Mouse (Mus musculus) heart, adult 8-10 months (tissue): ENCODE results near the gene Dennd2a. TPM values are rescaled to one million over a fixed set of nuclear protein-coding genes. Genes with fewer than 3 reads are reported as not detected.
"Not testable (repeated sequence)": the region's sequence is repeated elsewhere in the genome, so short reads cannot be mapped to it uniquely, and the experiment has no call there.

Experiments
- DNase-seq: peaks from one replicate; pipeline ENCODE4 v3.0.0; 2022; ENCODE audit warnings: low spot score
- total RNA-seq, 4 experiments: library from RNA; stranded (reverse); gene quantifications; 2 replicates each; pipeline ENCODE4 v1.2.4; 2022

Dennd2a gene
- total RNA-seq, 4 experiments from 2014 or later = 4.6 to 6.4 (median 5.7) TPM

DNA sequence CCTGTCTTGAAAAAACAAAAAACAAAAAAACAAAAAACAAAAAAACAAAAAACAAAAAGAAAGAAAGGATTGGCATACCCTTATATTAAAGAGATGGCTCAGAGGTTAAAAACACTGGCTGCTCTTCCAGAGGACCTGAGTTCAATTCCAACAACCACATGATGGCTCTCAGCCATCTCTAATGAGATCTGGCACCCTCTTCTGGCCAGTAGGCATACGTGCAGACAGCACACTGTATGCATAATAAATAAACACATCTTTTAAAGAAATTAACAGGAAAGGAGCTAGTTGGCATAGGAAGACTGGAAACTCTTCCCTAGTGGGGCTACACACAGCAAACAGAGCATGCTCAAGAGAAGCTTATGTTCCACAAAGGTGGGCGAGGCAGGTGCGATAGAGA is 106.6 kb downstream of the Dennd2a start:
- no peak for DNase-seq

DNA sequence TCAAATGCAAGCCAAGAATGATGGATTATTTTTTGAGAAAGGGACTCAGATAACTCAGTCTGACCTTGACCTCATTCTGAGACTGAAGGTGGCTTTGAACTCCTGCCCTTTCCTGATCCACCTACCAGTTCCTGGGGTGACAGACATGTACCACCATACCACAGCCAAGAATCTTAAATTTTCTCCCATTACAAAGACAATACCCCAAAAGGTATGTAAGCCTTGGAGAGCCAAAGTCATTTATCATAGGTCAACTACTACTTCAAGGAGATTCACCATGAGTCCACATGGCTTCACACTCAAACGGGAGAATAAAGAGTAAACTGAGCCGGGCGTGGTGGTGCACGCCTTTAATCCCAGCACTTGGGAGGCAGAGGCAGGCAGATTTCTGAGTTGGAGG is 107.1 kb downstream of the Dennd2a start:
- DNase-seq = no peak

DNA sequence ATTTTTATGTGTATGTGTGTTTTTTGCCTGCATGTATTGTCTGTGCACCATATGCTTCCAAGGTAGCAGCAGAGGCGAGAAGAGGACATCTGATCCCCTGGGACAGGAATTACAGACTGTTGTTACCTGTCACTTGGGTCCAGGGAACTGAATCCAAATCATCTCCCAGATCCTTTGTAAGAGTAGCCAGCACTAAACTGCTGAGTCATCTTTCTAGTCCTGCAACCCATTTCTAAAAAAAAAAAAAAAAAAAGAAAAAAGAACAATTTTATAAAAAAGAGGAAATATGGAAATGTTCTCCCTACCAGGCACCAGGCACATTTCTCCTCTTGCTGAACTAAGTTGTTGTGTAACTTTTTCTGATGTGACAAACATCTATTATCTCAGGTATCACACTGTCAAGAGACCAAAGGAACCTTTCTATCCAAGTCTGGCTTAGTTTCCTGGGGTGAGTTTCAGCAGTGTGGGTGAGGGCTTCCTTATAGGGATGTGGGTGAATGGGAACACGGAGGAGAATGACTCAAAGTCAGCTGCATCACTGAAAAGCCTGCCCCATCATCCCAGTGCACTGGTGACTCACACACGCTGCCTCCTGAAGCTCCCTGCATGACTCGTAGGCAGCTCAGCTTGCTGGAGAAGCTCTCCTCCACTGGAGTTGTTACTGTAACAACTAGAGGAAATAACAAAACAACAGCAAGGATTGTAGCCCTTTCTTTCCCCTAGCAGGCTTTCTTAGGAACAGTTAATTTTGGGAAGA is 110.1 kb downstream of the Dennd2a start:
- no peak for DNase-seq

DNA sequence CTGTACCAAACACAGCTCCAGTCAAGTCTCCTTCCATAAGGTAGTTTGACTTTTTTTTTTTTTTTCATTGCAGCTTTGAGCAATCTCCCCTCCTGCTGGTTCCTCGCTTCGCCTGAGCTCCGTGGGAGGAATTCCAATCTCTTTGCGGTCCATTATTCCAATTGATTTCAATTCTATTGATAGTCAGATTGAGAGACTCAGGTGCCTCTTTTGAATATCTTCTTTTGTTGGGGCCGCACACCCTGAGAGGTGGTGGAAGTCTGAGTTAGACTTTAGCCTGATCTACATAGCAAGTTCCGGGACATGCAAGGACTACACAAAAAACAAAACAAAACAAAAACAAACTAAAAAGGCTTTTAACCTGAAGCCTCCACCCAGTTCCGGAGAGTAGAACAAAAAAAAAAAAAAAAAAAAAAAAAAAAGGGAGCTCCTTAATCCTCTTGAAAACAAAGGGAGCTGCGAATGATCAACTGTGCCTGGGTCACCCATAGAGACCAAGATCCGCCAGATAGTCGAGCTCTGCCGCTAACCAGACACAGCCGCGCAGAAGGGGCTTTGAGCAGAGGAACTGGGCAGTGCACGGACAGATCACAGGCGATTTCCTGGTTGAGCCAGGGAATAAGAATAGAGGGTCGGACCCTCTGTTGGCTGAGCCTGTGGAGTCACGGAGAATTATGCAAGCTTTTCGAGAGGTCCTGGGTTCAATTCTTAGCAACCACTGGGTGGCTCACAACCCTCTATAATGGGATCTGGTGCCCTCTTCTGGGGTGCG is 111.7 kb downstream of the Dennd2a start:
- DNase-seq = no peak

DNA sequence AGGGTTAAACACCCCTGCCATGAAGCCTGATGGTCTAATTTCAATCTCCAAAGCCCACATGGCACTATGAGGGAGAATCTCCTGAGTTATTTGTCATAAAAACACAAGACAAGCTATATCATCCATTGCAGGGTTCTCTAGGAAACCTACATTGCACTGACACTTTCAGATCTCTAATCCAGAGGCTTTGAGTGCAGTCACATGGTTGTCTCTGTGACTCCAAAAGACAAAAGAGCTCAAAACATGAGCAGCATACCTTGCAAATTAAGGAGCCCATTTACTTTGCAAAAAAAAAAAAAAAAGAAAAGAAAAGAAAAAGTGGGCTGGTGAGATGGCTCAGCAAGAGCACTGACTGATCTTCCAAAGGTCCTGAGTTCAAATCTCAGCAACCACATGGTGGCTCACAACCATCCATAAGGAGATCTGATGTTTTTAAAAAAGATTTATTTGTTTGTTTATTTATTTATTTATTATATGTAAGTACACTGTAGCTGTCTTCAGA is 114.8 kb downstream of the Dennd2a start:
- DNase-seq = no peak

DNA sequence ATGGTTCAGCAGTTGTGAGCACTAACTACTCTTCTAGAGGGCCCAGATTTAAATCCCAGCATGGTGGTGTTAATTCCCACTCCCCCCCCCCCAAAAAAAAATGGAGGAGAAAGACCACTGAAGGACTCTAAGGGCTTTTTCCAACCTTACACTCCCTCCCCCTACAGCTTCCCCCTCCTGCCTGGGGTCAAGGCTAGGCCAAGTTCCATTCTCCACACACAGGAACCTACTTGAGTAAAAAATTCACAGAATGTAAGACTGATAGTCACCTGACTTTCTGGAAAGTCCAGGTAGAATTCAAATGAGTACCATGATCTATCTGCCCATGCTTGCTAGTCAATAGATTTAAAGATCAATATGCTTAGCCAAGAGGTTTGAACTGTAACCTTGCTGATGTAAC is 117.5 kb downstream of the Dennd2a start:
- DNase-seq = no peak

DNA sequence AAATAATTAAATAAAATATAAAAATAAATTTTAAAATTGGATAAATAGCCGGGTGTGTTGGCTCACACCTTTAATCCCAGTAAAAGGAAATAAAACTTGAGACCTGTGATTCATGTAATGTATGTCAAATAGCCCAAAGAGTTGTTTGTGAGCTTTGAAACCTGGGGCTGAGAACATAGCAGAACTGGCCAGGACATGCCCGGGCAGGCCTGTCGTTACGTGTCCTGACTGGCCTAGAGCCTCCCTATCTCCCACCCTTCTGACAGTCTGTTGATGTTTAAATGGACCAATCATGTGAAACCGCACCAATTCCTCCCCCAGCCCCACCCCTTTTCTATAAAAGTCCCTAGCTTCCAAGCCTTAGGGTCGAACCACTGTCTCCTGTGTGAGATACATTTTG is 120.1 kb downstream of the Dennd2a start:
- not testable (repeated sequence) for DNase-seq

DNA sequence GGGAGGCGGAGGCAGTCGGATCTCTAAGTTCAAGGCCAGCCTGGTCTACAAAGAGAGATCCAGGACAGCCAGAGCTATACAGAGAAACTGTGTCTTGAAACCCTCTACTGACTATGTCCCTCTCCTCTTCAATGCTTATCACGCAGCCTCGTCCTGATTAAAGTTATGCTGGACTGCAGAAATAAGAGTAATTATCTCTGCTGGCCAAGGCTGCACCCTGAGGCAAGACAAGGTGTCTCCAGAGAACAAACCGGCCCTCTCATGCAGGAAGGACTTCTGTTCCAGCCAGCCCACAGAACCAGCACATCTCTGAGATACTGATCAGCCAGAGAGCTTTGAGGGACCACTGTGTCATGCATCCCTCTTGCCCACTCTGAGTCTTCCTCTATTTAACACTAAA is 121.8 kb downstream of the Dennd2a start:
- DNase-seq = no peak

DNA sequence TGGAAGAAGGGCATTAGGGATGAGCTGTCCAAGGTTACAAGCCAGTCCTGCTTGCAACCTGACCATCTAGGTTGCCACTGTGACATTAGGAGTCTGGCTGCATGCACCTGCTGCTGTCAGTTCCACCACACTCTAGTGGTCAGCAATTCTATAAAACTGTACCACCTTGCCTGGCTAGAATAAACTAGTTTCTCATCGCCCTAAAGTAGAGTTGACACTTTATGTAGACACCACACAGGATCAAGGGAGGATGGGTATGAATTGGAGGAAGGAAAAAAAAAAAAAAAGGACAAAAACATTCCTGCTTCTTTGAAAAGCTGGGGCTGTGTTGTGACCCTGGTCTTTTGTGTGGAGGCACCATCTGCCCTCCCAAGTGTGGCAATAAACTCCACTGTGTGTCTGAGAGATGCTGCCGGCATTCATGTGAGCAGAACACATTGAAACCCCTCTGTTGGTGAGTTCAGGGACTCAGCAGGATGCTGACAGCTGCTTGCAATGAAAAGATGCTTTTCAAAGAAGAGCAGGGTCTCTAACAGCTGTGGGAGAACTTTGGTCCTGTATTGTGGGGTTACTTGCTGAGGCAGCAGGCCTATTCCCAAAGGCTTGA is 122.7 kb downstream of the Dennd2a start:
- no peak for DNase-seq

DNA sequence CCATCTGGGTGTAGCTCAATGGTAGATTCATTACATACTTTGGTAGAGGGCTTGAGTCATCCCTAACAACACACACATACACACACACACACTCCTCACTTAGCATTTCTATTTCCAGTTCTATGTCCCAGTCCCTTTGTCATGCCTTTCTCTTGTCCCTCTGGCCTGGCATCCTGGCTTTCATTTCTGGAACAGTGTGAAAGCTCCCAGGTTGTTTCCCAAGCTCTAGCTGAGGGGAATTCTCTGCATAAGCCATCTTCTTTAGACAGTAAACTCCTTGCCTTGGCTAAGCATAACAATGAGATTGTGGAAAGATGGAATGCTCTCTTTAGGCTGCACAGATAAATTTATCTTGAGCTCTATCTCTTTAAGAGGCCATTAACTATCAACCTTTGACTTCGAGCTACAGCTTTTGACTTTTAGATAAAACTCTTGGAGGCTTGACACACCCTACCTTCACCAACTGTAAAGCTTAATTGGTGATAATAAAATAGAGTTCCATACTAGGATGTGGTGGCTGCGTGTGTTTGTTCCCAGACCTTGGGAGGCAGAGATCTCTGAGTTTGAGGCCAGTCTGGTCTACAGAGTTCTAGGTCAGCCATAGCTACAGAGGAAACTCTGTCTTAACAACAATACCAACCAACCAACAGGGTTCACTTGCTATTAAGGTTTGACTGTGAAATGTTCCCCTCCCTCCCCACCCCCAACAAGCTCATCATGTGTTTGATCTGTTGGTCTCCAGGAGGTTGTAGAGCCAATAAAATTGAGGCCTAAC is 123.4 kb downstream of the Dennd2a start:
- no peak for DNase-seq

DNA sequence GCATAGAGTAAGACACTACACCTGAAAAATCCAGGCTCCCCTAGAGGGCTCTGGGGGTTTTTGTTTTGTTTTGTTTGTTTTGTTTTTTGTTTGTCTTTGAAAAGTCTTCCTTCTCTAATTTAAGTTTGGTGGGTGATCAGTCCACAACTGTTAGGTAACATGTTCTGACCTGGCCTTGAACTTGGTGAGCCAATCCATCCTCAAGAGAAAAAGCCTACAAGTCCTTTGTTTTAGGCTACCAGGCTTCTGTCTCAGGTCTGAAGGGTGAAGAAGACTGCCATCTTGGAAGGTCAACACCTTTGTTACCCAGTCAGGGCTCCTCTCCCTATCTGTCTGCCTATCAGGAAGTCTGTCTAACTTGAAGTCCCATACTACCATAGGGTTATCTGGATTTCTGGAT is 124.0 kb downstream of the Dennd2a start:
- DNase-seq = no peak

DNA sequence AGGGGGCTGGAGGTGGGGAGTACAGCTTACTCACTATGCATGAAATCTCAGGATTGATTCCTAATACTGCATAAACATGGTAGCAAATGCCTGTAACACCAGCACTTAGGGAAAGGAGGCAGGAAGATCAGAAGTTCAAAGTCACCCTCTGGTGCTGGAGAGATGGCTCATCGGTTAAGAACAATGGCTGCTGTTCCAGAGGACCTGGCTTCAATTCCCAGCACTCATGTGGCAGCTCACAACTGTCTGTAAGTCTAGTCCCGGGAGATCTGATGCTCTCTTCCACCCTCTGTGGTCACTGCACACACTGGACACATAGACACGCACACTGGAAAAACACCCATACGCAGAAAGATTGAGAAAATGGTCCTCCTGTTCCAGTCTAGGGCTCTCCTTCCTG is 124.5 kb downstream of the Dennd2a start:
- no peak for DNase-seq

DNA sequence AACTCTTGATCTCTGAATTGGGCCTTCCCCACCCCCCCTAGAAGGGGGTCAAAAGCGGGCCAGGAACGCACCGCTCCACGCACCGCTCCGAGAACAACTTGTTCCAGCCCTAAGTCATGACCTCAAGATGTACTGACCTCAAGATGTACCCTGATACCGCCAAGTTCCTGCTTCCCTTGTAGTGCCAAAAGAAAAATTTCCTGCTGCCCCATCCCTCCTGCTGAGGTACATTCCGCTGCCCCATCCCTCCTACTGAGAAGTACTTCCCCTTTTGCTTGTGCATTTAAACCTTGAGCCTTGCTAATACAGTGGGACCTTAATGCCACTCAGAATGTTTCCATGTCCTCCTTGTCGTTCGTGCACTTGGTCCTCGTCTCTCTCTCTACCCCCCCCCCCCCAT is 126.9 kb downstream of the Dennd2a start:
- DNase-seq = no peak

DNA sequence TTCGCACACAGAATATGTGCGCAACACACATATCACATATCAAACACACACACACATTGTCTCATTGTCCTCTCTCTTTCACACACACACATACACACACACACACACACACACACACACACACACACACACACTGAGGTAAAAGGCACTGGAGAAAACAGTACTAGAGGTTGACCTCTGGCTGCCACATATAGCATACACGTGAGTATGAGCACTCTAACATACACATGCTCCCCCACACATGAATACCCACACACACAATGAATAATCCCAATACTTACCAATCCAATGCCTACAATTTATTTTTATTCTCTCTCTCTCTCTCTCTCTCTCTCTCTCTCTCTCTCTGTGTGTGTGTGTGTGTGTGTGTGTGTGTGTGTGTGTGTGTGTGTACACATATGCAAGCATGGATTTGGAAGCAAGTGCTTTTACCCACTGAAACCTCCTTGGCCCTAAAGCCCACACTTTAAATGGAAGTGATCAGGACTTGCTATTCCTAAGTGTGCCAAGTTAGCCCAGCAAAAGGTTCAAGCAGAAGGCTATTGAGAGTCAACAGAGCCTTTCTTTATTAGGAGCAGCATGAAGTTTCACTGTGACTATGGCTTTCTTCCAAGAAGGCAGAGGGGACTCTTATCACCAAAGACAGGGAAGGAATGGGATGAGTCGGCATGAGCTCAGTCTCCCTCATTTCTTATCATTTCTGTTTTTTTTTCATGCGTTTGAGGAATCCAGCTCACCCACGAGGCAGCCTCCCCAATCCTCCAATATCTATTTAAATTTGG is 128.5 kb downstream of the Dennd2a start:
- no peak for DNase-seq

DNA sequence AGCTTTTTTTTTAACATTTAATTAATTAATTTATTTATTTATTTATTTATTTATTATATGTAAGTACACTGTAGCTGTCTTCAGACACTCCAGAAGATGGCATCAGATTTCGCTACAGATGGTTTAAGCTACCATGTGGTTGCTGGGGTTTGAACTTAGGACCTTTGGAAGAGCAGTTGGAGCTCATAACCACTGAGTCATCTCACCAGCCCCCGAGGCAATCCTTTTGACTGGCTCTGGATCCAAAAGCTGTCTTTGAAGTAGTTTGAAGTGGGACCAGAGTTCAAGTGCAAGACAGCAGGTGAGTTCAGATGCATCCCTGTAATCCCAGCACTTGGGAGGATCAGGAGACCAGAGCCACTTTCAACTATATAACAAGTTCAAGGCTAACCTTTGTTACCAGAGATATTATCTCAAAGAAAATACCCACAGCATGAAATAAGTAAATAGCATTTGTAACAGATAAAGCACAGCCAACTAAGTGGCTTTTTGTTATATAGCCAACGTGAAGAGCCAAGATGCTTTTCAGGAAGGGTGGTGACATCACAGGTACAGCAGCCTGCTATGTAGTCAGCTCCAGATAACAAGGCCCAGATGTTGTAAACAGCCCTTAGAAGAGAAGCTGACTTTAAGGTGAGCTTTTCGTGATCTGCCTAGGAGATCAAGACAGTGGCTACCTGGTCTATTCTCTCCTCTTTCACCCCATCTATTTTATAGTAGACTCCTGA is 130.2 kb downstream of the Dennd2a start:
- DNase-seq = no peak

DNA sequence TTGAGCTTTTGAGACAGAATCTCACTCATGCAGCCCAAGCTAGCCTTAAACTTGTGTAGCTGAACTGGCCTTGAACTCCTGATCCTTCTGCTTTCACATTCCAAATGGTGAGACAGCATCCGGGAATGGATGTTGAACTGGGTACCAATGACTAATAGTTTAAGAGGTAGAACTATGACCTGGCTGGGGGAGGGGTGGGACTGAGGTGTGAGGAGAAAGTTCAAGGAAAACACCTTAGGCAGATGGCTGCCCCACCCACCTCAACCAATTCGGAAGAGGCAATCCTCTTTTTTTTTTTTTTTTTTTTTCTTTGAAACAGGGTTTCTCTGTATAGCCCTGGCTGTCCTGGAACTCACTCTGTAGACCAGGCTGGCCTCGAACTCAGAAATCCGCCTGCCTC is 130.9 kb downstream of the Dennd2a start:
- DNase-seq = no peak

DNA sequence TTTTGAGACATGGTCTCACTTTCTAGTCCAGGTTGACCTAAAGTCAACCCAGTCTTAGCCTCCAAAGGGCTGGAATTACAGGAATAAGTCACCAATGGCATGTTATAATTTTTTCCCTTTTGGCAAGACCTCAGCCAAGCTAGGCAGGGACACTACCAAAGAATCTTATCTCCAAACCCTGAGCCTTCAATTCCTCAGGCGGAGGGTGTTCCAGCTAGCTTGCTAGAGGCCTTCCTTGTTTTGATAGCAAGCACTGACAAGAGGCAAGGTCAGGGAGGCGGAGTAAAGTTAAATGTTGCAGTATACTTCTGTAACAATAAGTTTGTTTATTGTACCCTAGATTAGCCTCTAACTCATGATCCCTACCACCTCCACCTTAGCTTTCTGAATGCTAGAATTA is 132.5 kb downstream of the Dennd2a start:
- DNase-seq = no peak

DNA sequence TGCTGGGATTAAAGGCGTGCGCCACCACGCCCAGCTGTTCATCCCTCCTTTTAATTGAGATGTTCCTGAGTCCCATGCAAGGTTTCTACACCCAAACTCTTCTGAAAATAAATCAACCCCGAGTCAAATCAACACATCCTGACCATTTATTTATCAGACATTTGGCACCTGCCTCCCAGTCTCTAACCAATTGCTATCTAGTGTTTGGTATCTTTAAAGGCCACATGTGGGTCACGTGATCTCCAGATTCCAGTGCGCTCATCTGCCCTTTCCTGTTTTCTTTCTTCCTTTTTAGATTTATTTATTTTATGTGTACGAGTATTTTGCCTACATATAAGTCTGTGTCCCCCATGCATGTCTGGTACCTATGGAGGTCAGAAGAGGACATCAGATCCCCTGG is 134.0 kb downstream of the Dennd2a start:
- DNase-seq = no peak

DNA sequence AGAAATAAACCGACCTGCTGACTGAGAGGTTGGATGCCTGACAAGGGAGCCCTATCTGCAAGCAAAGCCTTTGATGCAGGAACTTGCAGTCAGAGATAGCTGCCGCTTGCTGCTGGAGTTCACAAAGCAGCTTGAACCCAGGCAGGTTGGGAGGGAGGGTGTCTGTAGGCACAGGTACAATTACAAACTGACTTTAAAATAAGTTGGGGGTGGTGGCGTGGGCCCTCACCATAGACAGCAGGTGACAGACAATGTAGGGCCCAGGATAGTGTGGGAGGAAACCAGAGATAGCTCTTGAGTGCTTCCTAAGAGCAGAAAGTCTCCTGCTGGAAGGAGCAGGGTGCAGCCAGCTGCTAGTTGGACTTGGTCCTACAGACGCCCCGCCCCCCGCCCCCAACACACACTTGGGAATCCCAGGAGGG is 134.5 kb downstream of the Dennd2a start:
- DNase-seq = no peak

DNA sequence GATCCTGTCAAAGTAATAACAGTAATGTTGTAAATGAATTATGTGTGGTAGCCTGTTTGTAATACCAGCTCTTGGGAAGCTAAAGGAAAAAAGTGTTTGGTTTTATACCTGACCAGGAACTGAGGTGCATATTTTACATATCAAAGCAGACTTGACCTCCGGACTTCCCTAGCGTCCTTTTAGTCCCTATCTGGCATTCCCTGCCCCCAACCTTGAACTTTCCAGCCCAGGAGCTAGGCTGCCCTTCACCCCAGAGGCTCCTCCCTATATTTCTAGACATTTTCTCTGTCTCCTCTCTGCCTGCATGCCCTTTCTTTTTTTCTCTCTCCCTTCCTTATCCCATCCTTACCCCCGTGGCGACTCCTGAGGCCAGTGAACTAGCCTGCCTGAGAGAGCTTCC is 136.8 kb downstream of the Dennd2a start:
- DNase-seq = no peak
